Mouse (Mus musculus) spleen, postnatal 4 days (tissue): ENCODE data around the gene Rtel1.
A peak's percentile ranks its signal among the peaks of the same experiment; 100 is the strongest.

ENCODE experiments used
- DNase-seq, 2 experiments: peaks; one replicate each; pipeline ENCODE4 v3.0.0; 2022; ENCODE audit warnings: low spot score in 2 of 2

Rtel1 gene

DNA sequence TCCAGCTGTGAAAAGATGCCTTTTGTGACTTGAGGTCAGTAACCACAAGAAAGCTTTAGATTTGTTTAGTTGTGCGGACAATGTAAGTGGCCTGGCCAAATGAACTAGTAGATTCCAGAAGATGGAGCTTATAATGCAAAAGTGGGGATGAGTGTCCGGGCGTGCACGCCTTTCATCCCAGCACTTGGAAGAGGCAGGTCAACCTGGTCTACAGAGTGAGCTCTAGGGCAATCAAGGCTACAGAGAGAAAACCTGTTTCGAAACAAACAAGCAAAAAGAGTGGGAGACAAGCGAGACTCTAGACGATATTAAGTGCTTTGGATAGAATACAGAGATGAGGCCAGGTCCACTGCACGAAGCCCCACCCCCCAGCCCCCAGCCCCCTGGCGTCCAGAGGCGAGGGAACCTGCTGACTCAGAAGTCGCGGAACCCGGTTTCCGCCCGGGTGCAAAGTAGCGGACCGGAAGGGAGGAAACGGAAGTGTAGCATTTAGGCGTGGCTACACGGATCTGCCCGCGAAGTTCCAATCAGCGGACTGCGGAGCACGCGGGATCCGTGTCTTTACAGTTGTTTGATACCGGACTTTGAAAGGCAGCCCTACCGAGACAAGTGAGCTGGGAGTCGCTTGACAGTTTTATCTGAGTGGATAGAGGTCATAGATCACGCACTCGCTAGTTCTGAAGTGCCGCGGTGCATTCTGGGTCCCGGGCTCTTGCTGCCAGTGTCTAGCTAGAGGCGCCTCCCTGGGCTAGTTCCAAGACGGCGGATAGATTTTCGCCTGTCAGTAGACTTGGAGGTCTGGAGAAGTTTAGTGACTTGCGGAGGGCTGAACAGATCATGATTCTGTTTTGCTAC, at the start of gene Rtel1:
Gene Rtel1 (plus strand): TSS at position 492 of the 855 bp plus-strand sequence.
- DNase-seq = peak; percentile 83 to 91

DNA sequence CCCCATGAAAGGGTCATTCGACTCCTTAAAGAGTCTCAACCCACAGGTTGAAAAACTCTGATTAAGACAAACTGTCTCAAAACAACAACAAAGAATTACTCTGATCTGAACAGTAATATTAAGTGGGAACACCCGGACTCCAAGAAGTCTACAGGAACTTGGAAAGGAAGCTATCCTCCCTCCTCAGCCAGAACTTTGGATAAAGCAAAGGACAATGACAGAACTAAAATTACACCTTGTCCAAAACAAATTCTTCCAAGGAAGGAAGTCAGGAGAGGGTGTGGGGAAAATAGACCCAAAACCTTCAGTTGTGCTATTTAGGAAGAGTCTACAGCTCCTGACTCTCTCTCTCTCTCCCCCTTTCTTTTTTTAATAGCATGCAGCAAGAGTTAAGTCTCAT, 47.4 kb upstream of the Rtel1 start:
- no peak for DNase-seq

DNA sequence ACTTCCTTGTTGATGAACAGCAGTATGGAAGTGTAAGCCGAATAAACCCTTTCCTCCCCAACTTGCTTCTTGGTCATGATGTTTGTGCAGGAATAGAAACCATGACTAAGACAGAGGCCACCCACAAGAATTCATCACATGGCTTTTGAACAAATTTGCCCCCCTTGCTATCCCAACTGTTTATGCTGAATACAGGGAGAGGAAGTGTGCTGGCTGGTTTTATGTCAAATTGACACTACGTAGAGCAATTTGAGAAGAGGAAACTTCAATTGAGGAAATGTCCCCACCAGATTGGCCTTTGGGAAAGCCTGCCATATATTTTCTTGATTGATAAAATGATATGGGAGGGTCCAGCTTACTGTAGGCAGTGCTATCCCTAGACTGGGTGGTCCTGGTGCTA, 45.7 kb upstream of the Rtel1 start:
- no peak for DNase-seq

DNA sequence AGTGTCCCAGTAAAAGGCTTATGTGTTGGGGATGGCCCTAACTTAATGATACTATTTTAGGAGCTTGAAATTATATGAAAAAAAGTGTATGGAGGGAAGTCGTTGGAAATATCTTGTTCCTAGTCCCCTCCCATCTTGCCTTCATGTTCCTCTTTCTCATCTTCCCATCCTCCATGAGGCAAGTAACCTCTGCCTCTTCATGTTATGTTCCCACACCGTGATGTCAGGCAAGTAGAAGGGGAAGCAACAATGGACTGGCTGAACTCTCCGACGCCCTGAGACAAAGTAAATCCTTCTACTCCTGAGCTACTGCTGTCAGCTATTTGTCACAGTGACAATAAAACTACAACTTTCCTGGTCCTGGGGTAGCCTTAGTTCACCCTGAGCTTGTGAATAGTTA, 44.9 kb upstream of the Rtel1 start:
- DNase-seq = no peak

DNA sequence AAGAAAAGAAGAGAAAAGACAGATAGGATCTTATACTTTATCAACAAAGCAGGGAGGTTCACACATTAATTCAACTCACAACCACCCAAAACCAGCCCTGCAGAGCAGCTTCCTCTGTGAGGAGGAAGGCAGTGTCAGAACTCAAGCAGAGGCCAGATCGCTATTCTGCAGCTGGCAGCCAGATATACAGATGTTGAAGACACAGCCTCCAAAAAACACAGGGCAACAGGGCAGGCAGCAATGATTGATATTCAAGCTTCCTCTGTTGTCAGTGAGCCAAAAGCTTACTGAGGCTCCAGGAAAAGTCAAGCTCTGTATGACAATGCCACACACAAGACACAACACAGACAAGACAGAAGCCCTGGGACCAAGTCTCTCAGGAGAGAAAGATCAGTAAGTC, 42.8 kb upstream of the Rtel1 start:
- no peak for DNase-seq

DNA sequence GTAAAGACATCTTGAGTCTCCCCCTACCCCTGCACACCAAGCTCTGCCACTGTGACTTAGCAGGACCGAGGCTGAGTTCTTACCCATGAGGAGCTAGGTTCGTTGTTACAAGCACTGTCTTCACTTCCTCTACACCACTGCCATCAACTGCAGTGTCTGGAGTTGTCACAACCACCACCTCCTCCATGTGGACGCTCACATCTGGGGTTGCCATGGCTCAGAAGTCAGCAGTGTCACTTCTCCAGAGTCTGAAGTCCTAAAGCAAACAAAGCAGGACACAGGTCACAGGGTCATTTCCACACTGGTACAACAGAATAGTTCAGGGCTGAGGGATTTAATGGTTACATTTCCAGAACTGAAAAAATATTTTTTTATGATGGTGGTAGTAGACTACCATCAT, 41.7 kb upstream of the Rtel1 start:
- no peak for DNase-seq

DNA sequence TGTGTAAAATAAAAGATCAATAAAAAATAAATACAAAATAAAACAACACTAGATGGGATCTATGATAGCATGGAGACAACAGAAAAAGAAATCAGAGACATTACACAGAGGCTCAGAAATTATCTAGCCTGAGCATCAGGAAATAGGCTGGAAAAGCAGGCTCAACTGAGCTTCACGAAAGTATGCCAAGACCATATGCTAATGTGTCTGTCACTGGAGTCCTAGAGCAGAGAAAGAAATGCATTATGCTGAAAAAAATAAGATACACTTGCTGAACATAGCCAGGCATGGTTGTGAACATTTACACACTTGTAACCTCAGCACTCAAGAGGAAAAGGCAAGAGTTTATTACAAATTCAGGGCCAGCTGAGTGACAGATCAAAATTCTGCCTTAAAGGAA, 39.6 kb upstream of the Rtel1 start:
- DNase-seq = no peak

DNA sequence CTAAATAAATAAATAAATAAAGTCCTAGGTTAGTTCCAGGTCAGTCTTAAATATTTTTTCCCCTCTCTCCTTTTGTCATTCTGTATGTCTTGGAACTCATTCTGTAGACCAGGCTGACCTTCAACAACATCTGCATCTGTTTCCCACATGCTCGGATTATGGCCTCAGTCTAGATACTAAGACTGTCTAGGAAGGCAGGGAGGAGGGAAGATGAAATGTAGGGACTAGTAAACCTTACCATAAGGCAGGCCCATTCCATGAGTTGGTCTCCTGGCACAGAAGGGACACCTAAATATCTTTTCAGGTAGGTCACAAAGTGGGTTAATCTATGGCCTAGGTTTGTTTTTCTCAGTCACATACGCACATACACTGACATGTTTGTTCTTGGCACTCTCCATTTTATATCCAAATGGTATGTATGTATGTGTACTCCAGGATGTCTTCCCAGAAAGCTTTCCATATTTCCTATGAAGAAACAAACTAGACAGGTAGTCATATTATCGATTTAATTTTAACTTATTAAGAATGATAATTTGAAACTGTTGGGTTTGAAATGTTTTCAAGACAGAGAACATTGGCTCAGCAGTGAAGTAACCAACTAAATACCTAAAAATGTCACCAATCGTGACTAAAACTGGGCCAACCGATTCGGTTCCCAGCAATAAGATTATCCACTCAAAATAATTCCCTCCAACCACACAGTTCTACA, 32.8 kb upstream of the Rtel1 start:
- no peak for DNase-seq

DNA sequence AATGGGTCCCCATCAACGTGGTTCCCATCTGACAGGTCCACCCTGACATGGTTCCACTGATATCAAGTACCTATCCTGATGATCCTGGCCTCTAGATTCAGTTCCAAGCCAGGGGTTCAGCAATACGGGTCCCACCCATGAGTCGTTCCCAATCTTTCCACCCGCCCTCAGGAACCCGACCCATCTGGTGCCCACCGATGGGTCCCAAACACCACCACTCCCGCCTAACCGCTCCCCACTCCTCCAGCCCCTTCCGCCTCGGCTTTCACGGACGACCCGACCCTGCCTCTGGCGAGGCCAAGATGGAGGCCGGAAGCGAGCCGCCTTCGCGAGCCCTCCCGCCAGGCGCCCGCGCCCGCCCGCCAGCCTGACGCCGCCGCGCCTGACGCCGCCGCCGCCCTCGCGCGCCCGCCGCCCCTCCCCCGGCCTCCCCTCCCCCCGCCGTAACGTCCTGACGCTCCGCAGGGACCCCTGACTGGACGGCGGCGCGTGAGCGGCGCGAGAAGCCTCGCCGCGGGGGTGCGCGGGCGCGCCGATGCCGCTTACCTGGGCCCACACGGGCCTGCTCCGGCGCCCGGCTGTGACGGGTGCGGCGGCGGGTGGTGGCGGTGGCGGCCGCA, 32.1 kb upstream of the Rtel1 start:
- peak; percentile 83 to 91 for DNase-seq

DNA sequence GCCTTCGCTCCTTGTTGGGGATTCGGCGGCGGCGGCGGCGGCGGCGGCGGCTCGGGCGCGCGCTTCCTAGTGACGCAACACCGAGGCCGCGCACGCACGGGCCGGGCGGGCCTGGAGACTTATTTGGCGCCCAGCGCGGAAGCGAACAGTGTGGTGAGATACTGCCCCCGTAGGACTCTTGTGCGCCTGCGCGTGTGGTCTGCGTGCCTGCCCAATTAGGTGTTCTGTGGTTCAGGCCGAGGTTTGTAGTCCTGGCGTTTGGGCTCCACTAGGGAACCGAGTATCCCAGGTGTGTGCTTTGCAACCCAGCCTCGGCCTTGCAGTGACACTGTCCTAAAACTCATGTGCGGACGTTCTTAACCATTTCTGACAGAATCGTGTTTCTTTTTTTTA, 31.6 kb upstream of the Rtel1 start, which contains the start of gene Gmeb2:
Gene Gmeb2 (minus strand): TSS at position 78 of the 393 bp plus-strand sequence.
- DNase-seq = peak; percentile 92 to 96

DNA sequence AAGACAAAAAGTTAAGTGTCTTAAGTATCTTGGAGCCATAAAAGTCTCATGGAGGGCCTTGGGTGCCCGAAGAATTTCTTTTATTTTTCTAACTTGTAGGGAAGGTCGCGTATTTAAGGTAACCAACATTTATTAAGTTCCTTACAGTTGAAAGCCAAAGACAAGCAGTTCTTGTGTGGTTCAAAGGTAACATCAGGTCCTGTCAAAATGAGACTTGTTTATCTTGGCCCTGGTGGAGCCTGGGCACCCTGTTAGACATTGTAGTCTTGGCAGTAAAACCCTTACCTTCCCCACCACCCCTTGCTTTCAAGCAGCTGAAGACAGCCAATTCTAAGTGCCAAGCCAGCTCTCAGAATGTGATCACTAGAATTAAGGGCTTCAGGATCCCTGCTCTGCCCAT, 30.8 kb upstream of the Rtel1 start:
- DNase-seq = no peak

DNA sequence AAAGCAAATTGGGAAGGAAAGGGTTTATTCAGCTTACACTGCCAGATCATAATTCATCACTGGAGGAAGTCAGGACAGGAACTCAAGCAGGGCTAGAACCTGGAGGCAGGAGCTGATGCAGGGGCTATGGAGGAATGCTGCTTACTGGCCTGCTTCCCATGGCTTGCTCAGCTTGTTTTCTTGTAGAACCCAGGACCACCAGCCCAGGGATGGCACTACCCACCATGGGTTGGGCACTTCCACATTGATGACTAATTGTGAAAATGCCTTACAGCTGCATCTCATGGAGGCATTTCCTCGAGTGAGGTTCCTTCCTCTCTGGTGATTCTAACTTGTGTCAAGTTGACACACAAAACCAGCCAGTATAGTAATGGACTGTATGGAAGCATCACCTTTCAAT, 28.6 kb upstream of the Rtel1 start:
- no peak for DNase-seq

DNA sequence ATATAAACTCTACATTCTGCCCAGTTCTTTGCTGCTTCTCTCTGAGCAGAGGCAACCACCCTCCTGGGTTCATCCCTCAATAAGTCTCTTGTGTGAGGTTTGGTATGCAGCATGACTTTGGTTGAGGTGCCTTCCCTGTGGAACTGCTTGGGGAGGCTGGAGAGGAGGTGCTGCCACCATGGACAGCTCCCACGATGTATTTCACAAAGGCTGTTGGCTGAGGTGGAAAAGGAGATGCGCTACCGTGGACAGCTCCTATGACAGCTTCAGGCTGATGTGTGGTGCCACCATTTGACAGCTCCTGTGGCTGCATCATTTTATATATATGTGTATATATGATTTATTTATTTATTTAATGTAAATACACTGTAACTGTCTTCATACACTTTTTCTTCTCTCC, 17.5 kb upstream of the Rtel1 start:
- DNase-seq = peak in 1 of 2 experiments; percentile 31

DNA sequence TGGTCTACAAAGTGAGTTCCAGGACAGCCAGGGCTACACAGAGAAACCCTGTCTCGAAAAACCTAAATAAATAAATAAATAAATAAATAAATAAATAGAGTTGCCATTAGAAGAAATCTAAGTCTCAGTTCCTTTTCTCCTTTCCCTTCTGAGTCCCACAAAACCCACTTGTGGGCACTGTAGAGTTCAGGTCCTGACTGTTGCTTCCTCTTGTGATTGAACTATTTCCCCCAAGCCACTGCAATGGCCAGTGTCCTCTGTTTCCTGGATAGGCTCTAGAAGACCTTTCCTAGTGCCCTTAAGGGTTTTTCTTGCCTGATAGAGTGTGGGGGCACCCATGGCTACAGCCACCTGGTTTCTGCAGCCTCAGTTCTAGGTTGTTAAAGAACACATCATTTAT, 14.6 kb upstream of the Rtel1 start:
- no peak for DNase-seq

DNA sequence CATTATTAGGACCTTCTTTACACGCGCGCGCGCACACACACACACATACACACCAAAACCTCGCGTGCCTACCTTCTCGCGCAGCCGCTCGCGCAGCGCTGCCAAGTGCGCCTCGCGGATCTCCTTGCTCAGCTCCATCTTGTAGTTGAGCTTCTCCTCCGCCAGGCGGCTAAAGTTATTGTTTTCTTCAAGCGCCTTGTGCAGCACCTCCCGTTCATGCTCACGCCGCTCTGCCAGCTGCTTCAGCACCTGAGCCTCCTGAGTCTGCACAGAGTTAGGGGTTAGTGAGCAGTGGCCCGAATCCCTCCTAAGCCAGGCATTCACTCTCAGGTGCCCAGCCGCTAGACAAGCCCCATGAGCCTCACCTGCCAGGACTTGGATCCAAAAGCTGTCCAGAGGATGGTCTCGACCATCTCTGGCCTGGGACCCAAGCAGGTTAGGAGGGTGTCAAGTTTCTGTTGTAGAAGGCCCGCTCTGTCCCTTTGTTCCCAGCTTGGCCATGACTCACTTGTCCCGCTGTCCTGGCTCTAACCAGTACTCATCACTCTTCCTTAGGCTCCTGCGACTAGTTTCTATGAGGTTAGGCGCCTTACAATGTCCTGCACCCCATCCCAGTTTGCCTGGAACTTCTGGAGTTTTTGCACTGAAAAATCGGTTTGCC, 12.3 kb upstream of the Rtel1 start:
- peak; percentile 33 to 75 for DNase-seq

DNA sequence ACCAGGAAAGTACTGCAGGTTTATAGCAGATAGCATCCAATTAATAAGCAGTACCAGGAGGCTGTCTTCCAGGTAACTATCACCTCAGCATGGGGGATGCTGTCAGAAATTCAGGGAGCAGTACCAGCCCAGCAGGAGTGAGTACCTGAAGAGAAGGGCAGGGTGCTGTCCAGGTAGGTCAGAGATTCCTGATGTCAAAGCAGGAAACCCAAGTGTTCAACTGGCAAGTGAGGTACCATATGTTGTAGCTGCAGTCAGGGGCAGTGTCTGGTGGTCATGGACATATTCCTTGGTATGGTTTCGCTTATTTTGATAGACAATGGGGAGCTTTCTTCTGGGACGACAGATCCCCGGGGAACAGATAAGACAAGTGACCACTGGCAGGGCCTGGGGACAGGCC, 7.1 kb upstream of the Rtel1 start:
- DNase-seq = no peak

DNA sequence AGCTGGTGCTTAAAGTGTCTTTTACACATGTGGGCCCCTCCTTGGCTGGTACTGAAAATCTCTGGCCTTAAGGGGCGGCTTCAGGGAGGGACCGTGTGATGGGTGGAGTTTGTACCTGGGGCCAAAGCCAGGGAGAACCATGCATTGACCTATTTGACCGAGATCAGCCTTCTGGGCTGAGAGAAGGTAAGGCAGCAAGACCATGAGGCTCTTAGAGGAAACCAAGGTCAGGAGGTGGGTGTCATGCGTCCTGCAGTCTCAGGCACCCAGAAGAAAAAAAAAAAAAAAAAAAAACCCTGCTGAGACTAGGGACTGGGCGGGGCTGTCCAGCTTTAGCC, 6.6 kb upstream of the Rtel1 start:
- DNase-seq = no peak

DNA sequence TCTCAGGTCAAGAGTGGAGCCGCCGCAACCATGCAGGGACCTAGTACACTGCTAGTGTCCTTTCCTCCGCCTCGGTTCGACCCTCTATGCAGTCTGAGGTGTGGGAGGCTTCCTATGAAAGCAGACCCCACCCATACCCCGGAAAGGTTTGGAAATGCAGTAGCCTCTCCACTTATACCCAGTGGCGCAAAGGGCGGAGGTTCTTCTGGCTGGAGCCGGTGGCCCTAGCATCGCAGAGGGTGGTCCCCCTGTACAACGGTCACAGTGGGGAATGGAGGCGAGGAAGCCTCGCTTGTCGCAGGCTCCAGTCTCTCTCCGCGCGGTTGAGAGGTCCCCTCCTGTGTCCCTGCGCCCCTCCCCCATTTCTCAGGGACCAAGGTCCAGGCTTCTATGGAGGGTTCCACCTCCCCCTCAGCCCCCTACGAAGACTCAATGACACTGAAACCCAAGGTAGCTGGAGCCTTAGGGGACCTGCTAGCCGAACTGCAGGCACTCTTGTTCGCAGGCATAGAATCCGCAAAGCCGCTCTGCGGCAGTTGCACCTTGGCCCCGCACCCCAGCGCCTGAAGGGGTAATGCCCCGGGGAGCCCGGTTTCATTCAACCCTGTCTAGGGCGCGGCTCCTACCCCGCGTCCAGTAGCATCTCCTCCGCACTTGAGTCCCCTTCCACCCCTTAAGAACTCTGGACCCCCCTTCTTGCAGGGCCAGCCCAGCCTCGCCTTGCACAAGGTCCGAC, 6.0 kb upstream of the Rtel1 start:
- DNase-seq = no peak

DNA sequence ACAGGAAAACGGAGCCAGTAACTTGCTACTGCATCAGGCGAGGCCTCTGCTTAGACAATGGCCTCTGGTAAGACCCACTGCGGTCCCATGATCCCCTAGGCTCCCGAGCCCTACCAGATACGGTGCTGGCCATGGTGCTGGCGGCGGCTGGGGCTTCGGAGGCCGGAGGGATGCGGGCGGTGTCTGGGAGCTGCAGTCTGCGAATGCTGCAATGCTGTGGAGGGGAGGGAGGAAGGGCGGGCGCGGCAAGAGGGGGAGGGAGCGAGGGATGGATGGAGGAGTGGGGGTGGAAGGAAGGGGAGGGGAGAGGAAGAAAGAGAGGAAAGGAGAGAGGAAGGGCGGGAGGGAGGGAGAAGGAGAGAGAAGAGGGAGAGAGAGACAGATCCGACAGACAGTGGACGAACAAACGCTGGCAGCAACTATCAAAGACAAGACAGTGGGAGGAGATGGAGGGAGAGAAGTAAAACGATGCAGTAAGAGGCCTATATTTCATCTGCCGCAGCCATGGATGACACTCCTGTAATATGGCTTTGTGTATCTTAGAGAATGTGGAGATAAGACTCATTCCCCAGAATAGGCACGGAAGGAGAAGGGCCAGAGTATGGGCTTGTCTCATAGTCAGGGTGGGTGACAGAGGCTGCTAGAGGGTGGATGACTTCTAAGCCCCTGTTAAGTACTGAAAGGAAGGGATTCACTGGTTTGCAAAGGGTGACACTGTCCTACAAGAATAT, 5.3 kb upstream of the Rtel1 start, which contains the start of gene Stmn3:
Gene Stmn3 (minus strand): TSS at position 421 of the 731 bp plus-strand sequence.
- peak in 1 of 2 experiments; percentile 28 for DNase-seq

DNA sequence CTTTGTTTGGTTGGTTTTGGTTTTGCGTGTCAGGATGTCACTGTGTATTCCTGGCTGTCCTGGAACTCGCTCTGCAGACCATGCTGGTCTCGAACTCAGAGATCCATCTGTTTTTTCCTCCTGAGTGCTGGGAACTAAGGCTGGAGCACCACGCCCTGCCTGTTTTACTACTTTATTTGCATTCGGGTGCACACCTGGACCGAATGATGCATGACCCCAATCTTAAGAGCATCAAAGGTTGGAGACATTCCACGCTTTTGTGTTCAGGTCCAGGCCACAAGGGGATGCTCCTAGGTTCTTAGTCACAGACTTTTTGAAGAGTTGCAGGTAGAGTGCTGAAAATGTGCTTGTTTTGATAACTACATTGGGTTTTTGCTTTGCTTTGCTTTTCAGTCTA, 562 bp downstream of the Rtel1 start:
- DNase-seq = no peak

DNA sequence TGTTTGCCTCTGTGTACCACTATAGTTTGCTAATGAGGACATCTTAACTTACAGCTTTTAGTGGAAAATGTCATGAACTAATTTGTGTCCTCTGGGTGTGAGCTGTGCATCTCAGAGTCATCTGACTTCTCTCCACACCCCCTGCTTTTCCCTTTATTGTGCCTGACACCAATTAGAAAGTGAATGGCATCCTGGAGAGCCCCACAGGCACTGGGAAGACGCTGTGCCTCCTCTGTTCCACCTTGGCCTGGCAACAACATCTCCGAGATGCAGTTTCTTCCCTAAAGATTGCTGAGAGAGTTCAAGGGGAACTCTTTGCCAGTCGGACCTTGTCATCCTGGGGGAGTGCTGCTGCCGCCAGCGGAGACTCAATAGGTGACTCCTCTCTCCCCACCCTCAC, 2.6 kb downstream of the Rtel1 start:
- DNase-seq = no peak
